Mouse (Mus musculus) embryonic fibroblast, embryonic 13.5 days (primary cell): ENCODE data around the gene E130311K13Rik. TPM values are rescaled to one million over a fixed set of nuclear protein-coding genes. Genes with fewer than 3 reads are reported as not detected.

ENCODE experiments used
- H3K27ac ChIP-seq: 2 replicates; pipeline ENCODE4 v1.5.1; 2012; ENCODE audit warnings: low read length, control low read depth, inconsistent platforms; ENCODE audit not compliant: insufficient read depth
- H3K4me1 ChIP-seq: 2 replicates; pipeline ENCODE4 v1.6.1; 2011; ENCODE audit warnings: low read length; ENCODE audit not compliant: control insufficient read depth, insufficient read depth
- H3K4me3 ChIP-seq: 2 replicates; pipeline ENCODE4 v1.5.1; 2011; ENCODE audit warnings: mild to moderate bottlenecking, control low read depth, low read length; ENCODE audit not compliant: insufficient read depth
- CTCF ChIP-seq: IDR thresholded peaks from 2 replicates; pipeline ENCODE4 v1.5.1; 2011; ENCODE audit warnings: mild to moderate bottlenecking, control low read depth, low read length, moderate library complexity, borderline replicate concordance; ENCODE audit not compliant: insufficient read depth
- POLR2A ChIP-seq: IDR thresholded peaks from 2 replicates; pipeline ENCODE4 v1.6.1; 2011; ENCODE audit warnings: low read depth, mild to moderate bottlenecking, control low read depth, low read length, moderate library complexity
- polyA plus RNA-seq: library from polyadenylated mRNA; stranded (reverse); fragments of >200 nt; gene quantifications from 2 replicates; pipeline ENCODE4 v1.2.4, GENCODE M21; 2011; ENCODE audit warnings: low read depth; ENCODE audit not compliant: missing spikeins, insufficient read length

E130311K13Rik gene
- polyA plus RNA-seq = 7.5 and 10.2 TPM in 2 replicates

GRCm38 (mm10) chr3:63928878-63929859 lies at the start of gene E130311K13Rik:
TSS of gene E130311K13Rik (minus strand) at chr3:63929472.
- TF ChIP-seq CTCF (peak; percentile 40; the same call in 1 of the 2 replicates), POLR2A (peak; percentile 83)
- no peak within 1 kb of the TSS for H3K27ac ChIP-seq

GRCm38 (mm10) chr3:63977895-63978294 lies 48.6 kb upstream of the E130311K13Rik start:
- Histone ChIP-seq H3K4me1 (peaks cover 3% of the 10 kb centered on the region), H3K4me3 (peak overlapping the region; percentile 11; the same call in 1 of the 2 replicates), H3K27ac (no peak overlapping the region)
- TF ChIP-seq POLR2A (no peak), CTCF (no peak)

More at GRCm38 (mm10) chr3:63928878-63929859, at the start of gene E130311K13Rik:
- H3K4me3 ChIP-seq = peak within 1 kb of the TSS; percentile 50
- H3K4me1 ChIP-seq = no peaks in the 10 kb centered on the region

- Histone ChIP-seq H3K4me1 (peaks cover 3% of the 10 kb centered on the region), H3K4me3 (peak within 1 kb of the TSS; percentile 87), H3K27ac (peak within 1 kb of the TSS; percentile 43)
- TF ChIP-seq CTCF = no peak
- peak; percentile 95 for TF ChIP-seq POLR2A
Observed at GRCm38 (mm10) chr3:63975955-63976908, 47.0 kb upstream of the E130311K13Rik start, which contains the start of gene Gmps. TSS of gene Gmps (plus strand) at chr3:63976106.

GRCm38 (mm10) chr3:63965929-63966328 lies 36.7 kb upstream of the E130311K13Rik start:
- TF ChIP-seq CTCF = no peak
- TF ChIP-seq POLR2A = no peak
- no peak overlapping the region for H3K4me3 ChIP-seq
- no peak overlapping the region for H3K27ac ChIP-seq
- no peaks in the 10 kb centered on the region for H3K4me1 ChIP-seq

GRCm38 (mm10) chr3:63964922-63965249 lies 35.6 kb upstream of the E130311K13Rik start:
- no peak overlapping the region for H3K27ac ChIP-seq
- no peaks in the 10 kb centered on the region for H3K4me1 ChIP-seq
- no peak overlapping the region for H3K4me3 ChIP-seq
- TF ChIP-seq CTCF (no peak), POLR2A (0 out of 2 replicates have a peak, but pooled peaks have one; percentile 43)

GRCm38 (mm10) chr3:63964100-63964921 lies 35.0 kb upstream of the E130311K13Rik start, which contains the start of gene Slc33a1:
TSS of gene Slc33a1 (minus strand) at chr3:63964768.
- Histone ChIP-seq H3K27ac (peak within 1 kb of the TSS; percentile 56), H3K4me3 (peak within 1 kb of the TSS; percentile 89), H3K4me1 (no peaks in the 10 kb centered on the region)
- no peak for TF ChIP-seq CTCF
- TF ChIP-seq POLR2A = peak; percentile 83

GRCm38 (mm10) chr3:63963421-63964099 lies 34.3 kb upstream of the E130311K13Rik start:
- peak overlapping the region; percentile 56 for H3K27ac ChIP-seq
- H3K4me3 ChIP-seq = peak overlapping the region; percentile 89
- TF ChIP-seq CTCF (no peak), POLR2A (no peak)
- no peaks in the 10 kb centered on the region for H3K4me1 ChIP-seq

- Histone ChIP-seq H3K27ac (no peak overlapping the region), H3K4me1 (no peaks in the 10 kb centered on the region), H3K4me3 (no peak overlapping the region)
- no peak for TF ChIP-seq POLR2A
- TF ChIP-seq CTCF = no peak
Observed at GRCm38 (mm10) chr3:63949837-63950236, 20.6 kb upstream of the E130311K13Rik start.
